Mouse (Mus musculus) heart, postnatal 14 days (tissue): ENCODE measurements around the gene Dip2c. TPM values are rescaled to one million over a fixed set of nuclear protein-coding genes. Genes with fewer than 3 reads are reported as not detected.

Experiments
- DNase-seq, 2 experiments: peaks; one replicate each; pipeline ENCODE4 v3.0.0; 2021 to 2022
- intact Hi-C: fragments of 180-260 bp; cut with DNase I; formaldehyde crosslinking; loops from one replicate; pipeline ENCODE4 v1.15.1; 2025
- total RNA-seq, 2 experiments: library from RNA; stranded (reverse); gene quantifications; 2 replicates each; pipeline ENCODE4 v1.2.3; 2021

The Dip2c gene
- total RNA-seq, 2 experiments from 2014 or later, result 43.7 to 49.2 TPM

DNA sequence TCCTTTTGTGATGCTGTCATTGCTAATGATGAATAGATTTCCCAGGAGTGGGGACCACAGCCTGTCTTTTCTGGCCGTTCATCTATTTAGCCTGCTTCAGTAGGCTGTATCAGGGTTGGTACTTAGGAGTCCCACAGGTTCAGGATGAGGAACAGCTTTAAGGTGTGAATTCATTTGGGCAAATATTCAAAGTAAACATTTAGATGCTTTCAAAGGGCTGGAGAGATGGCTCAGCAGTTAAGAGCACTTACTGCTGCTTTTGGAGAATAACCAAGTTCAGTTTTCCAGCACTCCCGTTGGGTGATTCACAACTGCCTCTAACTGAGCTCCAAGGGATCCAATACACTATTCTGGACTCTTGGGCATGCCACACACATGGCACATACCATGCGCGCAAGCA lies 38.4 kb downstream of the Dip2c start:
- intact Hi-C loops, result no loop called here
- no peak for DNase-seq

DNA sequence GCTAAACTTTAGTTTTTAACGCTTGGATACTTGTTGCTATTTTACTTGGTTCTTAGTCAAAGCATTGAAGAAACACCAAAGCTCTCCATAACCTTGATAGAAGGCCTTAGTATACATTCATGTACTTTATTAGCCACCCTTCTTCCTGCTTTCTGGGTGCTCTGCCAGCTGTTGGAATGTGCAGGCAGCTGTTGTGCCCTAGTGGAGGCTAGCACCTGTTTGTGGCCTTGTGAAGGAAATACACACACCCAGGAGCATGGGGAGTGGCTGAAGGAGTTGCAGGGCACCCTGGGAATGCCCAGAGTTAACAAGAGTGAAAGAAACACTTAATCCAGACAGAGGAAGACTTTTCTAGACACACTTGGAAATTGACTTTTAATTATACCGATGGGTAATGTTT lies 43.4 kb downstream of the Dip2c start:
- intact Hi-C loops, result no loop called here
- no peak for DNase-seq

DNA sequence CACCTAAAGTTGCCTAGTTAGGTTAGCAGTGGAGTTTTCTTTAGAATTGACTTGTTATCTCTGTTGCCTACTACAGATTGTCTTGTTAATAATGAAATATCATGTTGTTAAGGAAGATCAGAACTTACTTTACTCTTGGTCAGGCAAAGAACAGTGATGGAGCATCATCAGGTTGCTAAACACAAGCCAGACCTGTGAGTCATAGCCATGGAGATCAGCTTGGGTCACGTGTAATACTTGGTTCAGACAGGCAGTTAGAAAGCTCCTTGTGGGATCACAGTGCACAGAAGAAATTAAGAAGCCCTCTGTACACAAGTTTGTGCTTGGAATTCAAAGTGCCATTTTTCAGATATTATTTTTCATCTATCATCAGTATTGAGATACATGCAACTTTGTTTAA lies 48.9 kb downstream of the Dip2c start:
- no peak for DNase-seq
- intact Hi-C loops, result no loop called here

DNA sequence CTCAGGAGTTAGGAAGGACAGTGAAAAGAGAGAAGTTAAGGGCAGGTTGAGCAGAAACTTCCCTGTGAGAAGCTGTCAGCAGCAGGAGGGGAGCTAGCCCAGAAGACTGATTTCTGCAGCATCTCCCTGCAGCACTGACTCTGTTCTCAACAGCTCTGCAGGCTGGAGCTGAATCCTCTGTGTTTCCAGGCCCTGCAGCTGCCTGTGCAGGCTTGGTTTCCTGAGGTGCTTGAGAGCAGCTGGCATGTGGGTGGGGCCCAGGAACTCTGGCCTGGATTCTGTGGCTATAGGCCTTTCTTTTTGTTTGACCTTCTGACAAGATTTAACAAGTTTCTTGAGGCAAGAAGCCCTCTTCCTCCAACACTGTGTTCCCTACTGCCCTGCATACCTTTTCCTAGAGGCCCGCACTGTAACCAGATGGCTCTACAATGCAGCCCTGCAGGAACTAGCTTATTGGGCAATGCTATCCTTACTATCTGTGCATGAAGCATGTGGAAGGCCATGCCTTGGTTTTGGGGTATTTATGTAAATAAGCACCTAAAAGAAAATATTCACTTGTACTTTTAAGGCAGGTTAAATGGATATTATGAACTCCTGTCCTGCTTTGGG lies 53.1 kb downstream of the Dip2c start:
- intact Hi-C loops, result no loop called here
- peak; percentile 14 to 37 for DNase-seq

DNA sequence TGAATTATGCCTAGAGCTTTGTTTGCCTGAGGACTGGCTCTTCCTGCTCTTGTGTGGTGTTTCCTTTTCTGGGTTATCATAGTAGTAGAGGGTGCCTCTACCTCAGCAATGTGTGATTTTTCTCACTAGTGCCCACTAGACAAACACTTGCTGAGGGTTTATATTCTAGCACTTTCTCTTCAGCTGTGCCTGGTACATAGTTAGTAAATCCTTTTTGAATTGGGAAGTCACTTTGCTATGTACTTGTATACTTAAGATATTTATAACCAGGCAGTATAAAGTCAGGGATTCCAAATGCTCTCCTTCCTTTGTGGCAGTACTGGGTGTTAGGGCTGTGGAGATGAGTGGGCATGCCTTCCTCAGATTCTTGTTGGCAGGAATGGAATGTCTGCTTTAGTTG lies 56.9 kb downstream of the Dip2c start:
- DNase-seq, result no peak
- intact Hi-C loops, result no loop called here

DNA sequence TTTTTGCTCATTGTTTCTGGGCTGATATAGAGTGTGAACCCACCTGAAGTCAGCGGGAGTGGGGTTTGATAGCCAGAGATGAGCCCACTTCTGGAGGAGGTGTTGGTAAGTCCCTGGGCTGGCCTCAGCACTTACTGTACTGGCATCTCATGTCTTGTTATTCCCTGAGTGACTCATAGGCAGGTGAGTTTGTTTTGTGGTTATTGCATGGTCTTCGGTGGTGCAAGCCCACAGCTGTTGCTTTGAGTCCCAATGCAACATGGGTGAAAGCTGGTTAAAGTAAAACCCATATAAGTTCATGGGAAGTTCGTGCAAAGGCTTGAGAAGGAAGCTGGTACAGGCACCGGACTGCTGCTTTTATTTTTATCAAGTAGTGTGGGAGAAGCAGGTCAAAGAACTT lies 64.0 kb downstream of the Dip2c start:
- DNase-seq, result no peak

GRCm38 (mm10) chr13:9342696-9343095 lies 66.4 kb downstream of the Dip2c start:
- DNase-seq, result no peak
- intact Hi-C loops, result no loop called here

More for the DNA sequence above, 64.0 kb downstream of the Dip2c start:
- intact Hi-C loops, result no loop called here

GRCm38 (mm10) chr13:9347448-9347847 lies 71.1 kb downstream of the Dip2c start:
- intact Hi-C loops, result no loop called here
- DNase-seq, result no peak

- DNase-seq, result peak; percentile 19 to 57
- intact Hi-C loops, result no loop called here
Observed at GRCm38 (mm10) chr13:9350670-9351069, 74.3 kb downstream of the Dip2c start.

- no peak for DNase-seq
- intact Hi-C loops, result no loop called here
Observed at GRCm38 (mm10) chr13:9353890-9354289, 77.6 kb downstream of the Dip2c start.

DNA sequence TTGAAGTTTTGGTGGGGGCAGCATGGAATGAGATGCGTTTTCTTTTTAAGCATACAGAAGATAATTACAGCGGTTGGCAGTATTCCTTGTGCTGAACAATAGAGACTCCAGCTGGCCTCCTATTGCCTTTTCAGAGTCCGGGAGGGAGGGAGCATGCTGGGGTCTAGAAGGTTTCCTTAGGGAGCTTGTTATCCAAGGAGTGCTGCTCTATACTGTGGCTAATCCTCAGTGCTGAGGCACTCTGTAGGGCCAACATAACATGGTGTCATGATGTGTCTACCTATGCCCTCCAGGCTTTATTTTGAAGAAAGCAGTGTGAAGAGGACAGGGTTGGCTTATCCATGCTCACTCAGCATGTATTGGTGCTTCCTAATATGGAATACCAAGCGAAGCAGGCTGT lies 79.0 kb downstream of the Dip2c start:
- intact Hi-C loops, result no loop called here
- no peak for DNase-seq

- DNase-seq, result no peak
- intact Hi-C loops, result no loop called here
Observed at GRCm38 (mm10) chr13:9361457-9361856, 85.1 kb downstream of the Dip2c start.

DNA sequence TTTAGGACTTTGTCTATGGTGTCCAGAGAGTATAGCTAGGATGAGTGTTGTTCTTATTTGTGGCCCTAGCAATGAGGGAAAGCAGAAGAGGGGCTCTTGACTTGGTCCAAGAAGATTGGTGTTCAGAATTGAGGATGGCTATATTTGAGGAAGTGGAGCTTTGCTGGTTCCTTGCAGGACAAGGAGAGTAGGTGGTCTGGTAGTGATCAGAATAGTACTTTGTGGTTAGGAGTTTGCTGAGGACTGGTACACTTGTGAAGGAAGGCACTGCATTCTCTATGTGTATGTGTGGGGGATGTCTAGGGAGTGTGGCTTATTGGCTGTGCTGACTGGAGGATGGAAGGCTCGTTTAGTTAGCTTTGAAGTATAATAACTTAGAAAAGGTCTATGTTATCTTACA lies 95.1 kb downstream of the Dip2c start:
- DNase-seq, result no peak
- intact Hi-C loops, result no loop called here

DNA sequence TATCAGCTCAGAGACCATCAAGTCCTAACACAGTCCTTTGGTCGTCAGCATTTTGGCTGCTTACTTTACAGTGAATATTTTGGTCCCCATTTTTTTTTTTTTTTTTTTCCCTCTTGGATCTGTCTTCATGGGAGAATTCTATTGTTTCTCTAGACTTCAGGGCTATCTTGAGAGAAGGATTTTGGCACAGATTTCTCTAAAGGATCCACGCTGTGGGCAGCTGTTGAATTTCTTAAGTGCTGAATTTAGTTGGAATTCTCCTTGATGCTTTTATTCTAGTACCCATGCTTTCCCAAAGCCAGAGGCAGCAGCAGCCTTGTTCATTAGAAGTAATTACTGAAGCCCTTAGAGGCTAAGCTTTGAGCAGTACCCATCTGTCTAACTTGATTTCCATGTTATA lies 100.8 kb downstream of the Dip2c start:
- no peak for DNase-seq
- intact Hi-C loops, result no loop called here

- DNase-seq, result no peak
- intact Hi-C loops, result no loop called here
Observed at GRCm38 (mm10) chr13:9380740-9381410, 104.5 kb downstream of the Dip2c start.

DNA sequence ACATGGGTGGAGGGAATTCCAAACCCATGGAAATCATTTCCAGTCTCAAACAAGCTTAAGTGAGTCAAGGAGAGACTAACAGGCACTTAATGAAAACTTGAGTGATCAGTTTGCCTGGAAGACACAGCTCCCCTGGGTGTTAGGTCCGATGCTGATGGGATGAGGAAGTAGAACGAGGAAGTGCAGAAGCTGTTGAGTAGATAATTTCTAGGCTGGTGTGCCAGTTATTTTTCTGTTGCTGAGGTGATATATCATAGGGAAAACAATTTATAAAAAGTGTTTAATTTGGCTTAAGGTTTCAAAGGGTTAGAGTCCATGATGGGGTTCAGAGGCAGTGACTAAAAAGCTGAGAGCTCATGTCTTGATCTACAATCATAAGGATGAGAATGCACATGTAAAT lies 111.7 kb downstream of the Dip2c start:
- no peak for DNase-seq
- intact Hi-C loops, result no loop called here

DNA sequence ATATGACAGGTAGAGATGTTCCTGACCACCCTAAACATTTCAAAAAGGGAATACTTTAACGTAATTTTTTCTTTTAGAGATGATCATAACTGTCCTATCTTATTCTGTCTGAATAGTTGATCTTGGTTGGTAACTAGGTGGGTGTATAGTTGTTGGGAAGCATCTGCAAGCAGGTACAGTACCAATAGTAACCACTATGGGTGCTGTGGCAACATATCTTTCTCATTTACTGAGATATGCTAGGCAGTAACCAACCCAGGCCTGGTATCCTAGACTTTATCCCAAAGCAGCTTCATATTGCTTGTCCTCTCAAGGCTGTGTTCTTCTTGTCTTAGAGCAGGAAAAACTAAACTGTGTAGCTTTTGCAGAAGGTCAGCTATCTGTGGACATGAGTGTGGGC lies 113.0 kb downstream of the Dip2c start:
- DNase-seq, result no peak
- intact Hi-C loops, result no loop called here

GRCm38 (mm10) chr13:9390204-9390804 lies 114.0 kb downstream of the Dip2c start:
- intact Hi-C loops, result no loop called here

DNA sequence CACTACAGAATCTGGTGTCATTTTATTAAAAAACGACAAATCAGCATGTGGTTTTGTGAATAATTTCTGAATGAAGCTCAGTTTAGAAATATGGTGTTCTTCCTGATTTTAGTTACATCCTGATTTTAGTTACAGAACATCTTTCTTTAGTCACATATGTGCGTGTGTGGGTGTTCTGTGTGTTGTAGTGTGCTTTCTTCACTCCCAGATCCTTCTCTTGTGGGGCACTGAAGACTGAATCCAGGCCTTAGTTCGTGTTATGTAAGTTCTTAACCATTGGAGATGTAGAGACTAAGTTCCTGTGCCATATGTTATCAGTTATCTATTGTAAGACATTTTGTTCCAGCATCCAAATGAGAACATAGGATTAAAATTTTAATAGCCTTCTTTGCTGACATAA lies 117.1 kb downstream of the Dip2c start:
- intact Hi-C loops, result no loop called here
- DNase-seq, result no peak

More at GRCm38 (mm10) chr13:9390204-9390804, 114.0 kb downstream of the Dip2c start:
- DNase-seq, result no peak

DNA sequence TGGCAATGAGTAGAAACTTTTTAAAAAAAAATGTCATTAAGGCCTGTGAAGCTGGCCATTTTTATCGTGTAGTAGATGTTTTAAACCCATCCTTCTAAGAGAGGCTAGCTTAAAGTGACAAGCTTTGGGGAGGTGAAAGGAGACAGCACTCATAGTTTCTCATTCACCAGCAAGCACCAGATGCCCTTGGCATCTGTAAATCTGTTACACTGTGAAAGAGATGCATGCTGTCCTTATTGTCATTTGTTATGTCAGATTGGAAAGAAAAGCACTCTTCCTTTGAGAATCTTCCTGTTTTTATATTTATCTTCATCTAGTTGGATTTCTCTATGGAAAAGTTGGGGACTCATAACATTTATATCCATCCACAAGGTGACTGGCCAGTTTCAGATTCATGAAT lies 119.0 kb downstream of the Dip2c start:
- no peak for DNase-seq
- intact Hi-C loops, result no loop called here

DNA sequence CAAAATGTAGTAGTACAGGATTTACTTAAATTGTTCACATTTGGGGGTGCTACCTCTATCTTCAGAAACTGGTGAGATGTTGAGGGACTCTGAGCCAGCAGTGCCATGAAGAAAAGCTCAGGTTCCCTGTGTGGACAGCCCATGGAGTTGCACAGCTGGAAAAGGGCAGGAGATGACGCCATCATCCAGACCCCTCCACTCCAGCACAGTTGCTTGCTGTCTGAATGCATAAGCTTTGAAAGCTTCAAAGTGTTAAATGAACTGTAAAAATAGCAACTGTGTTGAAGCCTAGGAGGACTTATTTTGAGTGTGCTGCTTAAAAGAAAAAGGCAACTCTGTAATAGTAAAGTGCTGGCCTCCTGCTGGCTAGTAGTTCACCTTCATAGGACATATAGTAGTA lies 122.5 kb downstream of the Dip2c start:
- intact Hi-C loops, result no loop called here

GRCm38 (mm10) chr13:9405399-9405798 lies 129.1 kb downstream of the Dip2c start:
- DNase-seq, result no peak
- intact Hi-C loops, result no loop called here

More for the DNA sequence above, 122.5 kb downstream of the Dip2c start:
- no peak for DNase-seq
